Mouse (Mus musculus) embryonic facial prominence, embryonic 10.5 days (tissue): ENCODE data around the gene Auts2. TPM values are rescaled to one million over a fixed set of nuclear protein-coding genes. Genes with fewer than 3 reads are reported as not detected.

Experiments used
- DNase-seq: peaks from one replicate; pipeline ENCODE4 v3.0.0-alpha.2; 2017; ENCODE audit warnings: low spot score
- H3K27ac ChIP-seq: fragments of 300-500 bp; sonication (generic); replicated peaks from 2 replicates; pipeline ENCODE4 v1.5.1; 2016; ENCODE audit warnings: mild to moderate bottlenecking
- H3K27me3 ChIP-seq: fragments of 300-500 bp; sonication (generic); replicated peaks from 2 replicates; pipeline ENCODE4 v1.6.1; 2016; ENCODE audit warnings: low read depth, mild to moderate bottlenecking; ENCODE audit not compliant: poor library complexity, severe bottlenecking
- H3K36me3 ChIP-seq: fragments of 300-500 bp; sonication (generic); replicated peaks from 2 replicates; pipeline ENCODE4 v1.6.1; 2016; ENCODE audit warnings: mild to moderate bottlenecking, moderate library complexity
- H3K4me1 ChIP-seq: fragments of 300-500 bp; sonication (generic); 2 replicates; pipeline ENCODE4 v1.6.1; 2016
- H3K4me3 ChIP-seq: fragments of 300-500 bp; sonication (generic); 2 replicates; pipeline ENCODE4 v1.5.1; 2016; ENCODE audit warnings: mild to moderate bottlenecking, moderate library complexity
- H3K9me3 ChIP-seq: fragments of 300-500 bp; sonication (generic); 2 replicates; pipeline ENCODE4 v1.6.1; 2016; ENCODE audit warnings: mild to moderate bottlenecking
- WGBS: fragments of 180-500 bp; shearing (Covaris S2); methylation state at CpG from one replicate; pipeline ENCODE4 v1.1.7; 2016; 5-methylcytosine and 5-hydroxymethylcytosine counted together
- polyA plus RNA-seq: library from polyadenylated mRNA; unstranded; fragments of >200 nt; fragmentation: Nextera tagmentation; extraction: Ambion mirVana; gene quantifications from 2 replicates; pipeline ENCODE4 v1.2.1, GENCODE M21; 2016

Auts2 gene
- polyA plus RNA-seq, 1 experiment from 2014 or later, result 50.0 TPM

DNA sequence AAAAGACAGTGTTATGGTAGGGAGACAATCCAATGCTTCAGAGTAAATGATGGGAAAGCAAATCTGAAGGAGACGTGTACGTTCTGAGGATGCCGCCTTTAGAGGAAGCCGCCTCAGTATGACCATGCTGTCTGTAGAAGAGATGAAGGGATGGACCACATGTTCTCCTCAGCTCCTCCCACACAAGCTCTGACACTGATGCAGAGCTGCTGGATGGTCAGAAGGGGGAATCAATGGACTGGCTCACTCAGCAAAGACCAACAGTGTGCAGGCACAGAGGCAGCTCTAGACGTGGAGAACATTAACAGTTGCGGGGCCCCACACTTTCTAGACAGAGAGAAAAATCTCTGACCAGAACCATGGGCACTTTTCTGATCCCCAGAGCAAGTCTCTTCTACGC lies 187.2 kb downstream of the Auts2 start:
- H3K4me1 ChIP-seq, result peaks cover 13% of the 10 kb centered on the region
- H3K36me3 ChIP-seq, result no peaks in the 10 kb centered on the region
- DNase-seq, result no peak
- no peaks in the 10 kb centered on the region for H3K27me3 ChIP-seq
- no peaks in the 10 kb centered on the region for H3K9me3 ChIP-seq
- no peak overlapping the region for H3K4me3 ChIP-seq
- no peak overlapping the region for H3K27ac ChIP-seq
- 86% methylated on average over 7 of the region's 7 CpGs for WGBS

- no peaks in the 10 kb centered on the region for H3K36me3 ChIP-seq
- 70% methylated on average over 1 of the region's 1 CpGs for WGBS
- H3K4me1 ChIP-seq, result no peaks in the 10 kb centered on the region; the same call in 1 of the 2 replicates
Measured at GRCm38 (mm10) chr5:132352437-132352836, 190.7 kb downstream of the Auts2 start.

DNA sequence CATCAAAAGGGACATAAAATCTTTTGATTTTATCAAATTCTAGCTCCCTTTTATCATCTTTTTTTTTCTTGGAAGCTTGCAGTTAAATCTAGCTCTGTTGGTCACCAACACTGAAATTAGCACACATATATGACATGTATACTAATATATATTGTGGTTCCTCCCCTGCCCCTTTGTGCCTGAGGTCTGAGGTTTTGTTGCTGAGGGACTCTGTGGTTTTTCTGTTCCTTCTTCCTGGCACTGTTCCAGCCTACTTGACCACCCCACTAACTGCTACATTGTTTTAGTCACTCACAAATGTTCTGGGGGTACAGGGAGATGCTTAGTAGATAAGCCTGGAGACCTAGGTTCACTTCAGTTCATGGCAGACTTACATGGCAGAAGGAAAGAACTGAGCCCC lies 192.0 kb downstream of the Auts2 start:
- Histone ChIP-seq H3K36me3 (no peaks in the 10 kb centered on the region), H3K27ac (no peak overlapping the region), H3K4me1 (no peaks in the 10 kb centered on the region), H3K27me3 (no peaks in the 10 kb centered on the region), H3K4me3 (no peak overlapping the region), H3K9me3 (no peaks in the 10 kb centered on the region)
- DNase-seq, result no peak

More at GRCm38 (mm10) chr5:132352437-132352836, 190.7 kb downstream of the Auts2 start:
- Histone ChIP-seq H3K27me3 (no peaks in the 10 kb centered on the region), H3K27ac (no peak overlapping the region), H3K9me3 (no peaks in the 10 kb centered on the region), H3K4me3 (no peak overlapping the region)
- no peak for DNase-seq

- WGBS, result 84% methylated on average over 3 of the region's 3 CpGs
- no peak overlapping the region for H3K4me3 ChIP-seq
- no peak overlapping the region for H3K27ac ChIP-seq
Measured at GRCm38 (mm10) chr5:132341315-132341714, 201.8 kb downstream of the Auts2 start.

DNA sequence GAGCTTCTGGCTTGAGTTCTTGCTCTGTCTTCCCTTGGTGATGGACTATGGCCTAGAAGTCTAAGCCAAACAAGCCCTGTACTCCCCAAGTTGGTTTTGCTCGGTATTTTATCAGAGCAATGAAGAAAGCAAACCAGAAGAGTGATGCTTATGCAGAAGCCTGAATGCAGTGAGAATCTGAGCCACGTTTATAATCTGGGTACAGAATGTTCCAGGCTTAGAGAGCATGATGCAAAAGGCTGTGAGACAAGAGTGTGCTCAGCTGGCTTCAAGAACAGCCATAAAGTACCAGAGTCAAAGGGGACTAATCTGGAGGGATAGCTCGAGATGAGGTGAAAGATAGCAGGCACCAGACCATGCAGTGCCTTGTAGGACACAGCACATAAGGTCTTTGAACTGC lies 205.5 kb downstream of the Auts2 start:
- Histone ChIP-seq H3K9me3 (no peaks in the 10 kb centered on the region), H3K27me3 (no peaks in the 10 kb centered on the region), H3K36me3 (no peaks in the 10 kb centered on the region), H3K27ac (no peak overlapping the region), H3K4me3 (no peak overlapping the region), H3K4me1 (peaks cover 50% of the 10 kb centered on the region)
- 78% methylated on average over 3 of the region's 3 CpGs for WGBS
- no peak for DNase-seq

More at GRCm38 (mm10) chr5:132341315-132341714, 201.8 kb downstream of the Auts2 start:
- H3K4me1 ChIP-seq, result peaks cover 20% of the 10 kb centered on the region
- H3K9me3 ChIP-seq, result no peaks in the 10 kb centered on the region
- no peak for DNase-seq
- no peaks in the 10 kb centered on the region for H3K27me3 ChIP-seq
- no peaks in the 10 kb centered on the region for H3K36me3 ChIP-seq

DNA sequence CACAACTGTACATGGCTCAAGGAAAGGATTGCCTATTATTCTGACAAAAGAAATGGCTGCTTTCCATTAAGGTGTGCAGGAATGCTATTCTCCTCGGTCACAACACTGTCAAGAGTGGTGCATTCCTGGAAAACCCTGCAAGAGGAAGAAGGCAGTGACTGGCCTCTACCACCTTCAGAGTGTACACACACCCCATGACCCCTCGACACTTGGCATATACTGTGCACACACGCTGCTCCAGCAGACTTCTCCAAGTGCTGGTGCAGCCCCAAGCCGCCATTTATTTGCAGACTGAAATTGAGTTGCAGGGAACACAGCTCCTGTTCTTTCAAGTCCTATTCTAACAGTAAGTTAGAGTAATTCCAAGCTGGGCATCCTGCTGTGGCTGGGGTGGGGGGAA lies 207.4 kb downstream of the Auts2 start:
- no peak for DNase-seq
- Histone ChIP-seq H3K36me3 (no peaks in the 10 kb centered on the region), H3K4me3 (no peak overlapping the region), H3K4me1 (peaks cover 58% of the 10 kb centered on the region), H3K9me3 (no peaks in the 10 kb centered on the region), H3K27ac (no peak overlapping the region; the same call in 1 of the 2 replicates), H3K27me3 (no peaks in the 10 kb centered on the region)
- WGBS, result 81% methylated on average over 4 of the region's 4 CpGs

DNA sequence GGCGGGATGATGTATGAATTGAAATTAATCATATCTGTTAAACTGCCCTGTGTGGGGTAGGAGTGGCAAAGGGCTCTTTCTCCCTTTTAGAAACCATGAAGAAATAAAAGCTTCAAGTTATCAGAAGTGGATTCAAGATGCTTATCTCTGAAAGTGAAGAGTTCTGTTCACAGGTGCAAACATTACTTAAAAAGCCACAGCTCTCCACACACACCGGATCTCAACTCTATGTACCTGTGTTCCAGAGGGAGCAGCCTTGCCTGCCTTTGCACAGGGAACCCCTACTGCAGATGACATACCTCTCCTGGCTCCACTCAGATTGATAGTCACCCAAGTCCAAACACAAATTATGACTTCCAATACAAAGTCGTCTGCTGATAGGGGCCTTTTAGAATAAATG lies 208.3 kb downstream of the Auts2 start:
- no peaks in the 10 kb centered on the region for H3K27me3 ChIP-seq
- no peaks in the 10 kb centered on the region for H3K36me3 ChIP-seq
- WGBS, result 87% methylated on average over 3 of the region's 3 CpGs
- H3K4me3 ChIP-seq, result no peak overlapping the region
- no peak overlapping the region for H3K27ac ChIP-seq
- peaks cover 67% of the 10 kb centered on the region for H3K4me1 ChIP-seq
- H3K9me3 ChIP-seq, result no peaks in the 10 kb centered on the region
- DNase-seq, result no peak

DNA sequence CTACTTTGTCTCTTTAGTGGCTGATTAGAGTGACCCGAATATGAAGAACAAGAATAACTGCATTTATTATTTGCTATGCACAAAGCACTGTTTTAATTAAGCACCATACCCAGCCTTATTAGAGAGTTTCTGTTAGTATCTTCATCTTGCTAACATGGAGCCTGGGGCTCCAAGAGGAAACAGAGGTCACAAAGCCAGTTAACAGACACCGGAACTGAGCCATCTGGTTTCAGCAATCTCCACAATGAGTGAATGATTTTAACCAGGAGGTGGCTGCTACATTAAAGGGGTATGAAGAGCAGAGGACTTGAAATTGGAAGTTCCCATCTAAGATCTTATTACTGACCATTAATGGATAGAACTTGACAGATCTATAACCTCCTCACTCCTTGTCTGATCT lies 209.4 kb downstream of the Auts2 start:
- Histone ChIP-seq H3K36me3 (no peaks in the 10 kb centered on the region), H3K27ac (no peak overlapping the region), H3K4me3 (no peak overlapping the region), H3K27me3 (no peaks in the 10 kb centered on the region), H3K4me1 (peaks cover 68% of the 10 kb centered on the region), H3K9me3 (no peaks in the 10 kb centered on the region)
- WGBS, result 37% methylated on average over 2 of the region's 2 CpGs
- peak; percentile 32 for DNase-seq

DNA sequence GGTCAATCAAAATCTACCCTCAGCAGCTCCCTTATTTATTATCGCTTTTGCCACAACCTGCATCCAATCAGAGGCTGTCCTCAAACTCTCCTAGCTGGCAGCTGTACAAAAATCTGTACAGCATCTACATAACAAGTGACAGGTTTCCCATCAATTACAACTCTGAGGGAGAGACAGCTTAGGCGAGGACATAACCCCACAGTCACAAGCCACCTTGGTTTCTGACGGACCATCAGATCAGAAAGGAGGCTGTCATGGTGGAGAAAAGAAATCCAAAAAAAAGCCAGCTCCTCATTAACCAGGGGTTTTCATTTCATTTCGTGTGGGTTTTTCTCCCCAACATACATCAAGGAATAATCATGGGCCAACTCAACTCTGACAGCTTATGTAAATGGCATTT lies 210.6 kb downstream of the Auts2 start:
- Histone ChIP-seq H3K4me3 (no peak overlapping the region), H3K4me1 (peaks cover 61% of the 10 kb centered on the region), H3K27me3 (no peaks in the 10 kb centered on the region), H3K36me3 (no peaks in the 10 kb centered on the region), H3K9me3 (no peaks in the 10 kb centered on the region), H3K27ac (no peak overlapping the region)
- DNase-seq, result no peak
- WGBS, result 64% methylated on average over 4 of the region's 4 CpGs

- 57% methylated on average over 3 of the region's 3 CpGs for WGBS
- Histone ChIP-seq H3K36me3 (no peaks in the 10 kb centered on the region), H3K4me3 (no peak overlapping the region), H3K27ac (no peak overlapping the region), H3K27me3 (no peaks in the 10 kb centered on the region), H3K9me3 (no peaks in the 10 kb centered on the region), H3K4me1 (peaks cover 70% of the 10 kb centered on the region)
- no peak for DNase-seq
Measured at GRCm38 (mm10) chr5:132329171-132329936, 213.8 kb downstream of the Auts2 start.

DNA sequence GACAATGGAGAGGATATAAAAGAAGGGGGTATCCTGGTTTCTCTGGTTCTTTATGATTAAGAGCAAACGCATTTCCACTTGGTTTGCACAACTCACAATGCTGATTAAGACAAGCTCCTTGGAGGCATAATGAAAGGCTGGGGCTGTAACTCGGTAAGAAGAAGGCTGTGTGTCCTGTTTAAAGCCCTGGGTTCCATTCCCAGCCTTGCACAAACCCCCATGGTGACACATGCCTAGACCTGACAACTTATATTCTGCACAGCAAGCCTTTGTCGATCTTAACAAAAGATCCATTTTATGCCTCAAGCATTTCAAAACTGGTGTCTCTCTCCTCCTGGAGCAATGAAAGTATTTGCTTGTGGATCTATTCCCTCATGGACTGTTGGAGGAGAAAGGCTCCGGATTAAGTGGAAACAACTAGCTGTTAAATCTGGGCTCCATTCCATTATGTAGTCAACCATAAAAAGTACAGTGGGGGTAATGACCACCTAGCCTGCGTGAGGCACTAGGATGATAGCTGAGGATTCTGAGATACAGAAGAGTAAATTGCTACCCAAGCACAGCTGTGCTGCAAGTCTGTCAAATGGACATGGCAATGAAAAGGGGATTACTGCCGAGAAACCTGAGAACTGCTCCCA lies 218.8 kb downstream of the Auts2 start:
- Histone ChIP-seq H3K9me3 (no peaks in the 10 kb centered on the region), H3K4me1 (peaks cover 42% of the 10 kb centered on the region), H3K36me3 (no peaks in the 10 kb centered on the region), H3K27me3 (no peaks in the 10 kb centered on the region), H3K27ac (no peak overlapping the region), H3K4me3 (no peak overlapping the region)
- WGBS, result 54% methylated on average over 6 of the region's 6 CpGs
- DNase-seq, result no peak

DNA sequence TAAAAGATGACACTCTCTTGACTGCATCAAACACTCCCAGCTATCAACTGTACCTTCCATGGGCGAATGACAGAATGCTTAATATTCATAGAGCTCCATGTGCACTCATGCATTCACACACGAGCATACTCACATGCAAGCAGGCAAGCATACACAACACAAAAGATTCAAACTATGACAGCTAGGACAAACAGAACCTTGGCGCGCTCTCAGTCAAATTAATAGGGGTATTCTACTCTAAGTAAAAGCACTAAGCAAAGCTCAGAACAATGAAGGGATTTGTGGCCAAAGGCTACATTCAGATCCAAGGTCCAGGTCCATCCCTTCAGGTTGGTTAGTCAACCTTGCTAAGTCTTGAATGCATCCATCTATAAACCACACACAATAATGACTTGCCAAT lies 219.5 kb downstream of the Auts2 start:
- Histone ChIP-seq H3K27me3 (no peaks in the 10 kb centered on the region), H3K9me3 (no peaks in the 10 kb centered on the region), H3K27ac (no peak overlapping the region), H3K4me1 (peaks cover 34% of the 10 kb centered on the region), H3K4me3 (no peak overlapping the region), H3K36me3 (no peaks in the 10 kb centered on the region)
- no peak for DNase-seq
- WGBS, result 78% methylated on average over 4 of the region's 4 CpGs

GRCm38 (mm10) chr5:132322971-132323370 lies 220.2 kb downstream of the Auts2 start:
- Histone ChIP-seq H3K36me3 (no peaks in the 10 kb centered on the region), H3K4me1 (peaks cover 36% of the 10 kb centered on the region), H3K9me3 (no peaks in the 10 kb centered on the region), H3K4me3 (no peak overlapping the region), H3K27ac (no peak overlapping the region), H3K27me3 (no peaks in the 10 kb centered on the region)
- 88% methylated on average over 4 of the region's 4 CpGs for WGBS
- no peak for DNase-seq
